Mouse (Mus musculus) heart, postnatal 36 days (tissue): ENCODE results near the gene Cd83. TPM values are rescaled to one million over a fixed set of nuclear protein-coding genes. Genes with fewer than 3 reads are reported as not detected.

Experiments used
- DNase-seq, 2 experiments: peaks; one replicate each; pipeline ENCODE4 v3.0.0; 2021 to 2022
- intact Hi-C: fragments of 180-260 bp; cut with DNase I; formaldehyde crosslinking; loops from one replicate; pipeline ENCODE4 v1.15.1; 2025
- total RNA-seq, 2 experiments: library from RNA; stranded (reverse); gene quantifications; 2 replicates each; pipeline ENCODE4 v1.2.3; 2021

The Cd83 gene
- total RNA-seq, 2 experiments from 2014 or later, result 4.1 to 4.5 TPM

DNA sequence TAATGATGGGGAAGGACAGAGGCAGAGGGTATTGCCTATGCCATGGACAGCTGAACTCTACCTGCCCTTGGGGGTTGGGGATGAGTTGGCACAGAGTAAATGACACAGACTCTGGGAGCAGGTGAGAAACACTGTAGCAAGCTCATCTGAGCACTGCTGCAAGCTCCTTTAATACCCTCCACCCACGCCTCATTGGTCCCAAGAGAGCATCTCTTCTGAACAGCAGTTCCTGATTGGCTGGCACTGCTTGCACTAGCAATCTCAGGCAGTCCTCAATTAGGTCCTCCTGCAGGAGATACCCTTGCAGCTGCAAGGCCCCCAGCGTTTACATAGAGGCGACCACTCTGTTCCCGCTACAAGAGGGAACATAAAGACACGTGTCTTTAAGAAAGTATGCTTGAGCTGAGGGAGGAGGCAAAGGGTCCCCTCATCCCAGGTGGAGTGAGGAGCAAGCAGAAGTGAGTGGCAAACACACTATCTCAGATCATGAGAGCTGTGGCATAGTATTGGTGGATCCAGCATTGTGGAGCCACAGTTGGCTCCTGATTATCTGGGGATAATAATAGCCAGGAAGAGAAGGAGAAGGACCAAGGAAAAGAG, 20.7 kb downstream of the Cd83 start:
- intact Hi-C loops, result no loop called here
- no peak for DNase-seq

GRCm38 (mm10) chr13:43806371-43807271, 22.0 kb downstream of the Cd83 start:
- intact Hi-C loops, result no loop called here
- no peak for DNase-seq

- intact Hi-C loops, result no loop called here
Observed at GRCm38 (mm10) chr13:43807272-43807675, 22.7 kb downstream of the Cd83 start.

DNA sequence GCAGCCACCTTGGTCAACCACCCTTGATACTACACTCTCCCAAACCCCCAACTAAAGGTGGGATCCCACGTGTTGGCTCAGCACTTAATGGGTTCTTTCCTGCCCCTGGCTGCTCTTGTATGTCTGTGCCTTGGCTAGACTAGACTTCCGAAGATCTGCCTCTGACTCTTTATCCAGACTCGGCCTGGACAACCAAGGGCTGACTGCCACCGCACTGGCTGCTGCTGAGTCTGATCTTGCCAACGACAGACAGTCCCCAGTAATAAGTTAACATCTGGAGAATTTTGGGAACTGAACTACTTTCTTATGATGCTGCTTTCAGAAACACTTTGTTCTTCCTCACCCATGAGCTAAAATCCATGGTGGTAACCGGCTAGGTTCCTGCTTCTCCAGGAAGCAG, 26.0 kb downstream of the Cd83 start:
- intact Hi-C loops, result no loop called here
- peak in 1 of 2 experiments; percentile 22 for DNase-seq

More at GRCm38 (mm10) chr13:43807272-43807675, 22.7 kb downstream of the Cd83 start:
- DNase-seq, result no peak

- intact Hi-C loops, result no loop called here
- DNase-seq, result no peak
Observed at GRCm38 (mm10) chr13:43811835-43812234, 27.3 kb downstream of the Cd83 start.

DNA sequence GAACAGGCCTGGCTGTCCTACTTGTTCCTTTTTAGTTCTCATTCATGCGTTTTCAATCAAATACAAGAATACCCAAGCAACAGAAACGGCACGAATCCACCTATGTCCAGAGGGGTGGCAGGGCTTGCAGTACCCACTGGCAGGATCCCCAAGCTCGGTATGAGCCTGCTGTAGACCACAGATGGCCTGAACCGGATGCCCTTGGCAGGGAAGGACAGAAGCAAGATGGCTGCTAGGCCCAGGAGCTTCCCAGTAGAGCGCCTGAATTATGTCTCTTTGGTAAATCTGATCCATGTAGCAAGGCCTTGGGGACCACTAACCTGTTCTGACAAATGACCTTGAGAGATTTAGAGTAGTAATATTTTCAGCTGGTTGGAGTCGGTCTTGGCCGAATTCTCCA, 28.9 kb downstream of the Cd83 start:
- intact Hi-C loops, result no loop called here

GRCm38 (mm10) chr13:43817461-43817860, 32.9 kb downstream of the Cd83 start:
- intact Hi-C loops, result no loop called here
- DNase-seq, result no peak

More for the DNA sequence above, 28.9 kb downstream of the Cd83 start:
- no peak for DNase-seq

- intact Hi-C loops, result no loop called here
- no peak for DNase-seq
Observed at GRCm38 (mm10) chr13:43818307-43819019, 33.9 kb downstream of the Cd83 start.

DNA sequence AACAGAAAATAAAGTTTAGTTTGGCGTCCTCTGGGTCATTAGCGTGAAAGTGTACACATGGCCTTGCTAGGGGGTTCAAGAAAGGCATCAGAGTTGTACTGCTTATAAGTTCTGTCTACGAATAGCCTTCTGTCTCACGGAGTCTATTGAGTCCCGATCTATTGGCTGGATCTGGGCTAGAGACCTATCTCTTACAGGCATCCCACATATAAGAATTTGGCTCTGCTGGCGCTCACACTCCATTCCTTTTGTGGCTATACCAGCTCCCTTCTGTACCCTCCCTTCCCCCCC, 34.4 kb downstream of the Cd83 start:
- intact Hi-C loops, result no loop called here
- DNase-seq, result no peak

DNA sequence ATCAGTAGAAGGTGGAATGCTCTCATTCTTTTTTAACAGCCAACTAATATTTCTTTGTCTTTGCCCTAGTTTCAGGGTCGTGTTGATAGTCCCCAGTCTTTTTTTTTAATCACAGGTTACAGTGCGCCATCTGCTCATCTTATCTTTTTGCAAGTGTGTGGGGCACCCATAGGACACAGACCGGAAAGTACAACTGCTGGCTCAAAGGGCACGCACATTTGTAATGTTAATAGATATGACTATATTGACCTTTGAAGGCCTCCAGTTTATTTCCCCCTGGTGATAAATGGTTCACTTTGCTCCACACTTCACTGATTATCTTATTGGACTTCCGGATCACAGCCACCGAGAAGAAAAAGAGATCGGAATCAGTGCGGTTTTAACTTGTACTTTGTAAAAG, 35.5 kb downstream of the Cd83 start:
- DNase-seq, result no peak

DNA sequence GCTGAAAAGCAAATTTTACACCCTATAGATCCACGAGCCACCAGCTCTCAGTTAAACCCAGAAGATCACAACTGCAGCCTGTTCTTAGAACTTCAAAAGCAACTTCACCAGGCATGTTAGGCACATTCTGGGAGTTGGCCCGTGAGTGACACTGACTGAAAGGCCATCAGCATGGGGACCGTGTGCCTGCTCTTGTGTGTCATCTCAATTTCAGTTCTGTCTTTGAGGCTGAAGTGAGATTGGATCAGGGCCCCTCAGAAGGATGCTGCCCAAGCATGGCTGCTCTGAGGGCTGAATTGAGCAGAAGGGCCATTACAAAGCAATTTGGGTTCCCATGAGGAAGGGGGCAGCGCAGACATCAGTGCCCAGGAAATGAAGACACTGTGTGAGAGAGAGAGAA, 37.7 kb downstream of the Cd83 start:
- intact Hi-C loops, result no loop called here
- DNase-seq, result no peak

More for the DNA sequence above, 35.5 kb downstream of the Cd83 start:
- intact Hi-C loops, result no loop called here

GRCm38 (mm10) chr13:43828648-43829047, 44.1 kb downstream of the Cd83 start:
- DNase-seq, result no peak
- intact Hi-C loops, result no loop called here

GRCm38 (mm10) chr13:43830892-43831673, 46.5 kb downstream of the Cd83 start:
- intact Hi-C loops, result no loop called here
- peak; percentile 18 to 54 for DNase-seq

GRCm38 (mm10) chr13:43832731-43833130, 48.2 kb downstream of the Cd83 start:
- no peak for DNase-seq

DNA sequence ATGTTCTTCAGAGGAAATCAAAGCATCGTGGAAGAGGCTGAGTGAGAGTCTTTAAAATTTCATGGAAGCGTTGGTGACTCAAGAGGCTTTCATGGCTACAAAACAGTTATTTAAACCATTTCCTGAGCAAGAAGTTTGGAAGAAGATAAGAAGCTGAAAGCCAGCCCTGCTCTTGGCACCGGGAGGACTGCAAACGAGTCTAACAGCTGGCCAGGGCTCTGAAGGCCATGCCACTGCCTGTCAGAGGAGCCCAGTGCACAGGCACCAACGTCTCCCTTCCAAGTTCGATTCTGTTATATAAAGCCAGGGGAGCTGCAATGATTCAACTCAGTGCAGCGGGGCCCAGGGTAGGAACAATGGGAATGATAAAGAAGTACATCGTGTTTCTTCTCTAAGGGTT, 51.8 kb downstream of the Cd83 start:
- DNase-seq, result peak in 1 of 2 experiments; percentile 14
- intact Hi-C loops, result no loop called here

More at GRCm38 (mm10) chr13:43832731-43833130, 48.2 kb downstream of the Cd83 start:
- intact Hi-C loops, result no loop called here

DNA sequence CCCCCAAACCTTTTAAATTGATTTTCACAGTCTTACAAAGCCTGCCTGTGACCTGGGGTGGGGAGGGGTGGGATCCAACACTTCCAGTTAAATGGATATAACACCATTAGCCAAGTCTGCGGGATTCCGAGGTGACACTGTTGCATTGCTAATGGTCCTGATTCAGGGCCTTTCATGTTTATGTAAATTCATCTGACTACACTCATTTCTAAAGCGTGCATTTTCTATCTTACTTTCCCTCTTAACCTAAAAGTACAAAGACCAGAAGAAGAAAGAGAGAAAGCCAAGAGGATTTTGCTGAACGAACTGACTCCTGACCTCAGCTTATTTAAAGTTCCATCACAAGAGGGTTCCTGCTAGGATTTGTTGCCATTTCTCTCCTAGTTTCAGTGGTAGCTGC, 53.2 kb downstream of the Cd83 start:
- DNase-seq, result no peak
- intact Hi-C loops, result no loop called here

- intact Hi-C loops, result no loop called here
- DNase-seq, result no peak
Observed at GRCm38 (mm10) chr13:43845151-43845550, 60.6 kb downstream of the Cd83 start.

DNA sequence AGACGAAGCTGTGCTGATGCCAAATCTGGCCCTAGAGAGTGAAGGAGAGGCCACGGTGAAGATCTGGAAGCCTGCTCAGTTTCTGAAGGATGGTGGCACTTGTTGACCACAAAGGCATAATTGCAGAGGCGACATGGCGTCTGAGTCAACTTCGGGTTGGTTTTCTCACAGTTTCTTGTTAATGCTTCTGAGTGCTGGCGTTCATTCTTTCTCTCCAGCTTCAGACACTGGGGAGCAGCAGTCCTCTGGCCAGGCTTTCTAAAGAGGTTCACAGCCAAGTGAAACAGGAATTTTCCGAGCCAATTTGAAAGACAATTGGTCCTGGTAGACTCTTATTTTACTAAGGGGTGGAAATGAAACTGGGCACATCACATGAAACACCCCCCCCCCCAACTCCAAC, 62.6 kb downstream of the Cd83 start:
- DNase-seq, result no peak

GRCm38 (mm10) chr13:43849816-43850215, 65.2 kb downstream of the Cd83 start:
- intact Hi-C loops, result no loop called here

More for the DNA sequence above, 62.6 kb downstream of the Cd83 start:
- intact Hi-C loops, result no loop called here

GRCm38 (mm10) chr13:43851108-43851507, 66.5 kb downstream of the Cd83 start:
- intact Hi-C loops, result no loop called here

More at GRCm38 (mm10) chr13:43849816-43850215, 65.2 kb downstream of the Cd83 start:
- no peak for DNase-seq

More at GRCm38 (mm10) chr13:43851108-43851507, 66.5 kb downstream of the Cd83 start:
- no peak for DNase-seq
